Mouse (Mus musculus) ES-E14 (cell line): ENCODE measurements at regions not wholly inside any gene's neighbourhood (a gene's known extent, or its start where the extent isn't known, plus 50 kb on each side); places are given as distances from the start of the nearest gene placed in this dataset.

Experiments used
- DNase-seq: peaks from one replicate; pipeline ENCODE4 v3.0.0-alpha.2; 2013; ENCODE audit warnings: low read depth, low spot score
- H3K27ac ChIP-seq: 2 replicates; pipeline ENCODE4 v1.5.1; 2012; ENCODE audit warnings: low read depth, mild to moderate bottlenecking, low read length, moderate library complexity, mixed read lengths; ENCODE audit not compliant: poor library complexity, insufficient read depth, severe bottlenecking
- H3K36me3 ChIP-seq: 2 replicates; pipeline ENCODE4 v1.6.1; 2012; ENCODE audit warnings: mild to moderate bottlenecking, low read length, moderate library complexity, mixed read lengths; ENCODE audit not compliant: control insufficient read depth, poor library complexity, insufficient read depth, severe bottlenecking
- H3K4me1 ChIP-seq, 2 experiments: fragments of 150-350 bp in 1 of 2; sonication (generic) in 1 of 2; 2 replicates each; pipeline ENCODE4 v1.6.1; 2012; ENCODE audit warnings: low read length in 2 of 2, mild to moderate bottlenecking in 1 of 2, mixed read lengths in 1 of 2; ENCODE audit not compliant: control insufficient read depth in 2 of 2, insufficient read depth in 2 of 2, poor library complexity in 1 of 2
- H3K4me3 ChIP-seq, 2 experiments: fragments of 150-350 bp in 1 of 2; sonication (generic) in 1 of 2; 2 replicates each; pipeline ENCODE4 v1.5.1; 2012; ENCODE audit warnings: low read length in 2 of 2, low read depth in 1 of 2, mild to moderate bottlenecking in 1 of 2, mixed read lengths in 1 of 2; ENCODE audit not compliant: insufficient read depth in 1 of 2, poor library complexity in 1 of 2, severe bottlenecking in 1 of 2
- H3K9ac ChIP-seq: 2 replicates; pipeline ENCODE4 v1.6.1; 2012; ENCODE audit warnings: low read depth, mild to moderate bottlenecking, low read length, mixed read lengths; ENCODE audit not compliant: poor library complexity, insufficient read depth, severe bottlenecking
- H3K9me3 ChIP-seq: fragments of 150-350 bp; sonication (generic); 2 replicates; pipeline ENCODE4 v1.6.1; 2012; ENCODE audit warnings: low read depth, mild to moderate bottlenecking, low read length; ENCODE audit not compliant: control insufficient read depth, insufficient read depth
- CHD2 ChIP-seq: IDR thresholded peaks from 2 replicates; pipeline ENCODE4 v1.6.1; 2014; ENCODE audit warnings: mild to moderate bottlenecking, low read depth, low read length, inconsistent platforms
- HCFC1 ChIP-seq: IDR thresholded peaks from 2 replicates; pipeline ENCODE4 v1.6.1; 2012; ENCODE audit warnings: low read length, inconsistent platforms, borderline replicate concordance; ENCODE audit not compliant: insufficient read depth
- MAFK ChIP-seq: IDR thresholded peaks from 2 replicates; pipeline ENCODE4 v1.6.1; 2014; ENCODE audit warnings: mild to moderate bottlenecking, low read depth, low read length, inconsistent platforms; ENCODE audit not compliant: insufficient read depth
- ZC3H11A ChIP-seq: IDR thresholded peaks from 2 replicates; pipeline ENCODE4 v1.6.1; 2012; ENCODE audit warnings: low read depth, mild to moderate bottlenecking, inconsistent platforms, low read length, borderline replicate concordance
- ZNF384 ChIP-seq: IDR thresholded peaks from 2 replicates; pipeline ENCODE4 v1.6.1; 2012; ENCODE audit warnings: low read depth, low read length, inconsistent platforms
- in situ Hi-C, 2 experiments: fragments of 600-800 bp; cut with MboI; formaldehyde crosslinking; loops; one replicate each; pipeline ENCODE4 v1.15.1; 2025; ENCODE audit warnings: low sequenced_read_pairs in 2 of 2, inconsistent platforms in 1 of 2; ENCODE audit not compliant: unreplicated experiment in 2 of 2

GRCm38 (mm10) chr16:76078219-76078618 is 56.1 kb upstream of the Samsn1 start:
- DNase-seq, result no peak
- TF ChIP-seq ZC3H11A, result no peak
- no peak for TF ChIP-seq MAFK
- no peak for TF ChIP-seq ZNF384
- TF ChIP-seq CHD2, result no peak
- no peak for TF ChIP-seq HCFC1
- in situ Hi-C loops, result no loop called here
- Histone ChIP-seq H3K9ac (no peak overlapping the region), H3K4me3 (no peak overlapping the region), H3K27ac (no peak overlapping the region), H3K36me3 (no peaks in the 10 kb centered on the region), H3K4me1 (no peaks in the 10 kb centered on the region), H3K9me3 (no peaks in the 10 kb centered on the region)

GRCm38 (mm10) chr16:76076231-76076630 is 54.1 kb upstream of the Samsn1 start:
- in situ Hi-C loops, result no loop called here
- H3K27ac ChIP-seq, result no peak overlapping the region
- DNase-seq, result no peak
- H3K4me1 ChIP-seq, result no peaks in the 10 kb centered on the region
- no peaks in the 10 kb centered on the region for H3K9me3 ChIP-seq
- no peaks in the 10 kb centered on the region for H3K36me3 ChIP-seq
- TF ChIP-seq MAFK (no peak), CHD2 (no peak), ZC3H11A (no peak), HCFC1 (no peak), ZNF384 (no peak)
- H3K4me3 ChIP-seq, result no peak overlapping the region
- no peak overlapping the region for H3K9ac ChIP-seq
